Mouse (Mus musculus): ENCODE measurements around the gene Aqp9. TPM values are rescaled to one million over a fixed set of nuclear protein-coding genes. Genes with fewer than 3 reads are reported as not detected.
"Not testable (repeated sequence)": the region's sequence is repeated elsewhere in the genome, so short reads cannot be mapped to it uniquely, and the experiment has no call there.

Aqp9 gene
- polyA plus RNA-seq, 1 experiment = 1.5 TPM

- Histone ChIP-seq H3K4me1 (replicated peaks; ENCODE audit: control insufficient read depth, insufficient read depth, low read length) (no peaks in the 10 kb centered on the region), H3K4me3 (ENCODE audit: control insufficient read depth, insufficient read depth, low read length) (no peak overlapping the region), H3K27me3 (ENCODE audit: control insufficient read depth, insufficient read depth, low read length) (no peaks in the 10 kb centered on the region), H3K27ac (ENCODE audit: control insufficient read depth, insufficient read depth, low read length) (no peak overlapping the region), H3K36me3 (ENCODE audit: control insufficient read depth, insufficient read depth, low read length) (no peaks in the 10 kb centered on the region)
- 96% methylated on average over 5 of the region's 5 CpGs for WGBS
- TF ChIP-seq POLR2A (IDR thresholded peaks at IDR 0.05; ENCODE audit: control insufficient read depth, extremely low read depth, insufficient read depth, low read length, poor library complexity) (no peak), CTCF (IDR thresholded peaks at IDR 0.05; ENCODE audit: borderline replicate concordance, control insufficient read depth, extremely low read depth, insufficient read depth, low read length, poor library complexity) (no peak)
- DNase-seq = no peak
These were observed 36.7 kb downstream of the Aqp9 start for GRCm38 (mm10) chr9:71131822-71132221.

GRCm38 (mm10) chr9:71128911-71129310 lies 39.6 kb downstream of the Aqp9 start:
- H3K36me3 ChIP-seq (ENCODE audit: control insufficient read depth, insufficient read depth, low read length) = no peaks in the 10 kb centered on the region
- WGBS = 53% methylated on average over 5 of the region's 5 CpGs
- H3K27ac ChIP-seq (ENCODE audit: control insufficient read depth, insufficient read depth, low read length) = no peak overlapping the region
- DNase-seq = peak; percentile 62
- TF ChIP-seq CTCF (IDR thresholded peaks at IDR 0.05; ENCODE audit: borderline replicate concordance, control insufficient read depth, extremely low read depth, insufficient read depth, low read length, poor library complexity) = no peak
- no peak for TF ChIP-seq POLR2A (IDR thresholded peaks at IDR 0.05; ENCODE audit: control insufficient read depth, extremely low read depth, insufficient read depth, low read length, poor library complexity)
- no peak overlapping the region for H3K4me3 ChIP-seq (ENCODE audit: control insufficient read depth, insufficient read depth, low read length)
- H3K4me1 ChIP-seq (replicated peaks; ENCODE audit: control insufficient read depth, insufficient read depth, low read length) = no peaks in the 10 kb centered on the region
- H3K27me3 ChIP-seq (ENCODE audit: control insufficient read depth, insufficient read depth, low read length) = no peaks in the 10 kb centered on the region

- WGBS = 63% methylated on average over 2 of the region's 2 CpGs
- H3K27me3 ChIP-seq (ENCODE audit: control insufficient read depth, insufficient read depth, low read length) = no peaks in the 10 kb centered on the region
- H3K36me3 ChIP-seq (ENCODE audit: control insufficient read depth, insufficient read depth, low read length) = no peaks in the 10 kb centered on the region
- DNase-seq = peak; percentile 32
- TF ChIP-seq CTCF (IDR thresholded peaks at IDR 0.05; ENCODE audit: borderline replicate concordance, control insufficient read depth, extremely low read depth, insufficient read depth, low read length, poor library complexity) (no peak), POLR2A (IDR thresholded peaks at IDR 0.05; ENCODE audit: control insufficient read depth, extremely low read depth, insufficient read depth, low read length, poor library complexity) (no peak)
- H3K4me3 ChIP-seq (ENCODE audit: control insufficient read depth, insufficient read depth, low read length) = no peak overlapping the region
- no peaks in the 10 kb centered on the region for H3K4me1 ChIP-seq (replicated peaks; ENCODE audit: control insufficient read depth, insufficient read depth, low read length)
- no peak overlapping the region for H3K27ac ChIP-seq (ENCODE audit: control insufficient read depth, insufficient read depth, low read length)
These were observed 42.3 kb downstream of the Aqp9 start for GRCm38 (mm10) chr9:71126205-71126604.

GRCm38 (mm10) chr9:71123095-71123494 lies 45.4 kb downstream of the Aqp9 start:
- H3K36me3 ChIP-seq (ENCODE audit: control insufficient read depth, insufficient read depth, low read length); DNase-seq; H3K4me3 ChIP-seq (ENCODE audit: control insufficient read depth, insufficient read depth, low read length); H3K27me3 ChIP-seq (ENCODE audit: control insufficient read depth, insufficient read depth, low read length); H3K27ac ChIP-seq (ENCODE audit: control insufficient read depth, insufficient read depth, low read length); H3K4me1 ChIP-seq (replicated peaks; ENCODE audit: control insufficient read depth, insufficient read depth, low read length): not testable (repeated sequence)
- 91% methylated on average over 7 of the region's 8 CpGs for WGBS

GRCm38 (mm10) chr9:71120924-71121323 lies 47.6 kb downstream of the Aqp9 start:
- H3K27me3 ChIP-seq (ENCODE audit: control insufficient read depth, insufficient read depth, low read length) = no peaks in the 10 kb centered on the region
- DNase-seq = no peak
- H3K4me1 ChIP-seq (replicated peaks; ENCODE audit: control insufficient read depth, insufficient read depth, low read length) = no peaks in the 10 kb centered on the region
- H3K4me3 ChIP-seq (ENCODE audit: control insufficient read depth, insufficient read depth, low read length) = no peak overlapping the region
- TF ChIP-seq CTCF (IDR thresholded peaks at IDR 0.05; ENCODE audit: borderline replicate concordance, control insufficient read depth, extremely low read depth, insufficient read depth, low read length, poor library complexity) (no peak), POLR2A (IDR thresholded peaks at IDR 0.05; ENCODE audit: control insufficient read depth, extremely low read depth, insufficient read depth, low read length, poor library complexity) (no peak)
- H3K36me3 ChIP-seq (ENCODE audit: control insufficient read depth, insufficient read depth, low read length) = no peaks in the 10 kb centered on the region
- no peak overlapping the region for H3K27ac ChIP-seq (ENCODE audit: control insufficient read depth, insufficient read depth, low read length)
- WGBS = 94% methylated on average over 9 of the region's 9 CpGs

DNA sequence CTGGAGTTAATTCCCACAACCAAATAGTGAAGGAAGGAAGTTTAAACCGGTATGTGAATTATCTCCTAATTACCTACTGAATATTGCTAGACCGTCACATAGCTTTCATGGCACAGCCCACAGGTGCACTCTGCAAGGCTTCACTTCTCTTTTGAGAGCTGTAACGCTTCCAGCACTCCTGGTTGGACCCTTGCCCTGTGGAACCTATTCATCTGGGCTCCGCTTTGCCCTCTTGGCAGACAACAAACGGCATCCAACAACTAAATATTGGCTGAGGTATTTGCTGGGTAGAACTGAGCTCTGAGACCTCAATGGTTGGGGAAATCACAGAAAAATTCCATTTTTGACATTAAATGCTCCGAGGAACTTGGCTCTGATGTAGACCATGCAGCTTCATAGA lies 55.3 kb downstream of the Aqp9 start:
- WGBS = 91% methylated on average over 6 of the region's 6 CpGs
- H3K4me1 ChIP-seq (replicated peaks; ENCODE audit: control insufficient read depth, insufficient read depth, low read length) = no peaks in the 10 kb centered on the region
- H3K4me3 ChIP-seq (ENCODE audit: control insufficient read depth, insufficient read depth, low read length) = no peak overlapping the region
- no peak overlapping the region for H3K27ac ChIP-seq (ENCODE audit: control insufficient read depth, insufficient read depth, low read length)
- DNase-seq = no peak
- H3K27me3 ChIP-seq (ENCODE audit: control insufficient read depth, insufficient read depth, low read length) = no peaks in the 10 kb centered on the region
- TF ChIP-seq POLR2A (IDR thresholded peaks at IDR 0.05; ENCODE audit: control insufficient read depth, extremely low read depth, insufficient read depth, low read length, poor library complexity) (no peak), CTCF (IDR thresholded peaks at IDR 0.05; ENCODE audit: borderline replicate concordance, control insufficient read depth, extremely low read depth, insufficient read depth, low read length, poor library complexity) (no peak)
- no peaks in the 10 kb centered on the region for H3K36me3 ChIP-seq (ENCODE audit: control insufficient read depth, insufficient read depth, low read length)

- H3K36me3 ChIP-seq (ENCODE audit: control insufficient read depth, insufficient read depth, low read length) = no peaks in the 10 kb centered on the region
- H3K4me1 ChIP-seq (replicated peaks; ENCODE audit: control insufficient read depth, insufficient read depth, low read length) = no peaks in the 10 kb centered on the region
- H3K27ac ChIP-seq (ENCODE audit: control insufficient read depth, insufficient read depth, low read length) = no peak overlapping the region
- no peak for TF ChIP-seq POLR2A (IDR thresholded peaks at IDR 0.05; ENCODE audit: control insufficient read depth, extremely low read depth, insufficient read depth, low read length, poor library complexity)
- TF ChIP-seq CTCF (IDR thresholded peaks at IDR 0.05; ENCODE audit: borderline replicate concordance, control insufficient read depth, extremely low read depth, insufficient read depth, low read length, poor library complexity) = no peak
- H3K4me3 ChIP-seq (ENCODE audit: control insufficient read depth, insufficient read depth, low read length) = no peak overlapping the region
- no peak for DNase-seq
- no peaks in the 10 kb centered on the region for H3K27me3 ChIP-seq (ENCODE audit: control insufficient read depth, insufficient read depth, low read length)
- 93% methylated on average over 5 of the region's 5 CpGs for WGBS
These were observed 65.0 kb downstream of the Aqp9 start for GRCm38 (mm10) chr9:71103521-71103920.

Data from thymus, adult 2 months (tissue).